In the genomic region with DNA sequence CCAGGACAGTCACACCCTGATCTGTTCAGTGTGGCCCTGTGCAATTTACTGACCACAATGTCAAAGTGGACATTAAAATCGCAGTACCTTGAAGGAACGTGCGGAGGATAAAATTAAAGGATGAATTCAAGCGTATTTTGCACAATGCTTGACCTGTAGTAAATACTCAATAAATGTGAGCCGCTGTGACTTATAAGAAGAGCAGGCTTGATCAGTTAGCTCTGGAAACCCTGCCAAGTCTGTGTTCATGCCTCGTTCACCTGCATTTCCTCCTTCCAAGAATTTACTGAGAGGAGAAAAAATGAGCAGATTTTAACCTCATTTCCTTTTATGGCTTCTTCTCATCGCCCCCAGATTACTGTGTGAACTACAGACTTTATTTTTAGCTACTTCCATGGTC, we compare ENCODE assay signal across 32 mouse cellular contexts.
"Had no signal": no experiment of that assay in that cellular context is flagged by ENCODE, and none has a peak within 500 bp of the region (broad histone marks: within the 10 kb centered on the region; RNA-seq: fewer than 3 reads in every experiment).

No protein-coding gene starts in this region.

- H3K4me2 ChIP-seq: heart, embryonic 11.5 days; heart, embryonic 12.5 days; heart, embryonic 13.5 days; heart, embryonic 15.5 days; hindbrain, embryonic 12.5 days; hindbrain, embryonic 13.5 days; hindbrain, embryonic 14.5 days; hindbrain, embryonic 15.5 days; intestine, embryonic 15.5 days had no signal

- H3K36me3 ChIP-seq: heart, embryonic 10.5 days; heart, embryonic 12.5 days; heart, embryonic 13.5 days; heart, embryonic 15.5 days; hindbrain, embryonic 10.5 days; hindbrain, embryonic 12.5 days; hindbrain, embryonic 13.5 days; hindbrain, embryonic 15.5 days; intestine, embryonic 15.5 days had no signal

- DNase-seq: heart, postnatal 10 days; heart, postnatal 14 days; heart, postnatal 36 days; heart, postnatal 4 days; kidney, adult 11 months; kidney, adult 8-10 months; kidney, adult 9 months; kidney, postnatal 10 days; kidney, postnatal 14 days; kidney, postnatal 36 days; kidney, postnatal 4 days; layer of hippocampus, adult 9-11 months; layer of hippocampus, postnatal 36 days had no signal

- H3K27me3 ChIP-seq: heart, embryonic 12.5 days; heart, embryonic 13.5 days; heart, embryonic 15.5 days; hindbrain, embryonic 12.5 days; hindbrain, embryonic 13.5 days; hindbrain, embryonic 15.5 days; intestine, embryonic 15.5 days had no signal

- H3K9ac ChIP-seq: heart, embryonic 12.5 days; heart, embryonic 13.5 days; heart, embryonic 15.5 days; hindbrain, embryonic 12.5 days; hindbrain, embryonic 13.5 days; hindbrain, embryonic 14.5 days; hindbrain, embryonic 15.5 days; intestine, embryonic 15.5 days had no signal

- H3K4me3 ChIP-seq: heart, embryonic 10.5 days; heart, embryonic 12.5 days; heart, embryonic 13.5 days; heart, embryonic 15.5 days; hindbrain, embryonic 10.5 days; hindbrain, embryonic 12.5 days; hindbrain, embryonic 13.5 days; hindbrain, embryonic 15.5 days; intestine, embryonic 15.5 days; layer of hippocampus, adult 2 months; left cerebral cortex, adult 2 months had no signal

- H3K27ac ChIP-seq: heart, embryonic 10.5 days; heart, embryonic 13.5 days; heart, embryonic 15.5 days; hindbrain, embryonic 10.5 days; hindbrain, embryonic 12.5 days; hindbrain, embryonic 13.5 days; hindbrain, embryonic 14.5 days; hindbrain, embryonic 15.5 days; hindbrain, postnatal 0 days; intestine, embryonic 15.5 days; kidney, postnatal 0 days; layer of hippocampus, adult 2 months; left cerebral cortex, adult 2 months had no signal

- H3K4me1 ChIP-seq: heart, embryonic 15.5 days; hindbrain, embryonic 12.5 days; hindbrain, embryonic 15.5 days; intestine, embryonic 15.5 days had no signal

- ATAC-seq: hindbrain, embryonic 16.5 days; hindbrain, postnatal 0 days; inflammation-experienced regulatory T-cells, adult 6 months; intestine, embryonic 15.5 days; intestine, embryonic 16.5 days; intestine, postnatal 0 days had no signal

- H3K9me3 ChIP-seq: heart, embryonic 10.5 days; heart, embryonic 12.5 days; heart, embryonic 15.5 days; hindbrain, embryonic 12.5 days; hindbrain, embryonic 13.5 days; hindbrain, embryonic 15.5 days; intestine, embryonic 15.5 days had no signal
